Mouse (Mus musculus): ENCODE data around the gene Sohlh2.

Gene Sohlh2

GRCm38 (mm10) chr3:55206413-55206812 lies 24.6 kb downstream of the Sohlh2 start:
- peak; percentile 29 for DNase-seq (ENCODE audit: low read depth, low spot score)

DNA sequence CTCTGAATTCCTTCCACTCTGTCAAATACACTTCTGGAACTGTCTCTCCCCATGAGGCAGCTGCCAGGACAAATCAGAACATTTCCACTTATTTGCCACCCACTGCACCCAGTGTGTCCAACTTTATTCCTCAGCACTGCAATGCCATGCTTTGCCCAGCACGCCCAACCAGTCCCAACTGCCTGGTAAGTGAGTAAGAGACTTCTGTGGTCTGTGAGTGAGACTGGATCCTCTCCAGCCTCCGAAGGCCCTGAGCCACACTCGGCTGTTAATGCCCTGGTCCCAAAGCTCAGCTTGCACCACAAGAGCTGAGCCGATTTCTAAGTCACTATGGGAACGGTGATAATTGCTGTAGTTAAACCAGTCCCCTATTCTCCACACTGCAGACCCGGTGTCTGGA lies 25.8 kb downstream of the Sohlh2 start:
- no peak for DNase-seq (ENCODE audit: low read depth, low spot score)

GRCm38 (mm10) chr3:55212254-55212653 lies 30.4 kb downstream of the Sohlh2 start:
- no peak for DNase-seq (ENCODE audit: low read depth, low spot score)

DNA sequence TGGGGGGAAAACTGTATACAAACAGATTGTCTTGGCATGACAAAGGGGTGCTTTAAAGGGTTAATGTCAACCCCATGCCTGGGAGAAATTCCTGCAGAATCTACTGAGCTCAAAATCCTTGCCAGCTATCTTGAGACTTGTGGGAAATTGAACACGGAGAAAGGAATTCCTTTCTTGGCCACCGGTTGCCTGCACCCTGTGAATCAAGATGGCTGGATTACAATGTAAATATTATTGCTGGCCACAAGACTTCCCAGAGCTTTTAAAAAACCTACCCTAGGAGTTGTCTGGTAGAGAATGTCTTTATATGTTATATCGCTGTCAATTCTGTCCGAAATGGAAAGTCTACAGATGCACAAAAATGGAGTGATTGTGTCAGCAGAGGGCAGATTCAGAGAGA lies 32.0 kb downstream of the Sohlh2 start:
- no peak for DNase-seq (ENCODE audit: low read depth, low spot score)

- DNase-seq (ENCODE audit: low read depth, low spot score), result no peak
Measured at GRCm38 (mm10) chr3:55214413-55214812, 32.6 kb downstream of the Sohlh2 start.

- DNase-seq (ENCODE audit: low read depth, low spot score), result peak; percentile 25
Measured at GRCm38 (mm10) chr3:55222502-55222901, 40.7 kb downstream of the Sohlh2 start.

- no peak for DNase-seq (ENCODE audit: low read depth, low spot score)
Measured at GRCm38 (mm10) chr3:55223862-55224261, 42.0 kb downstream of the Sohlh2 start.

DNA sequence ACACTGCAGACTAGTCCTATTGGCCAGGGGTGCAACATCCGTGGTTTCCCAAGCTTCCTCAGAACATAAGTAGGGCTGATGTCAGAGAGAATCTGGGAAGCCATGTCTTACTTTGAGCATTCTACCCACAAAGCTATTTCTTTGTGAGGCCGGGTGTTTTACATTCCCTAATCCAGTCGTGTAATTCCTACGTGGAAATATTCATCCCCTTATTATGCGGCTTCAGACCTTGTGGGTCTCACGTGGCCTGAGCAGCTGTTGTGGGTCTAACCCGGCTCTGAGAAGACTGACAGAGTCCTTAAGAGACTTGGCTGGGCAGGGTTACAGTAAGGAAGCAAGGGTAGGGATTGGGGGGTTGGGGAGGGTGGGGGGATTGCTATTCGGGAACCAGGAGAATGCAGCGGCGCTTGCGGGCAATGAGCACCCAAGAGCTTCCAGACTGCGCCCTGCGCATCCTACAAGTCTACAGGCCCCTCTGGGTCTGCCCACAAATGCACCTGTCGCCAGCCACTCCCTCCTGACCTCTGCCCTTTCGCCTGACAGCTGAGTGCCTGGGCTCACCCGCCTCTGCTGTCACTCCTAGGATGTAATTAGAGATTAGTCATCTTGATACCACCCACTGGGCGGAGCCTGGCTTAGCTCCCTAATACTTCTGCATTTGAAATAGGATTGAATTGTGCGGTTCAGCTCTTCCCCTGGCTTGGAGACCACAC lies 44.8 kb downstream of the Sohlh2 start:
- DNase-seq (ENCODE audit: low read depth, low spot score), result peak; percentile 14

GRCm38 (mm10) chr3:55227214-55227581 lies 45.4 kb downstream of the Sohlh2 start:
- DNase-seq (ENCODE audit: low read depth, low spot score), result no peak

GRCm38 (mm10) chr3:55241730-55242421 lies 60.0 kb downstream of the Sohlh2 start, which contains the start of gene Dclk1:
TSS of gene Dclk1 (plus strand) at chr3:55242364.
- no peak for DNase-seq (ENCODE audit: low read depth, low spot score)

DNA sequence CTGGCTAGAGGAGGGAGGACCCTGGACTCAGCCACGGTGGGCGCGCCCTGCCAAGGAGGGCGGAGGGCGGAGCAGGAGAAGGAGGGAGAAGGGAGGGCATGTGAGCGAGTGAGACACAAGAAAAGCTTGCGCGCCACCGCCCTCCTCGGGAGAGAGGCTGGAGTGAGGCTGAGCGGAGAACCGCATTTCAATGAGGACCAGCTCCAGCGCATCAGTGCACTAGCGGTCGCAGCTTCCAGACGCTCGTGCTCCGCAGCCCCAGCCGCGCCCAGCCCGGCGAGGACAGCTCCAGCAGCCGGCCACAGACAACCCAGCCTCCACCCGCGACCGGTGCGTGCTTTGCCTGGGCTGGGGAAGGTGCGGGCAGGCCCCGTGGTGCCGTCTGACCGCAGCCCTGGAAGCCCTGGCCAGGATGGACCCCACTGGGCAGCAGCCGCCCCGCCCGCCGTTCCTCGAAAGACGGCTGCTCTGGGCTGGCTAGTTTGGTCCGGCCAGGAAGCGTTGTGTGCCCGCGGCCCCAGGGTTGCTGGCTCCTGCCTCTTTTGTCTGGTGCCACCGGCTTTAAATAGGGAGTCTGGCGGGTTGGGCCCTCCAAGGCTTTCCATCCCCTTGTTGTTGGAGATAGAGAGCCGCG lies 60.7 kb downstream of the Sohlh2 start:
- peak; percentile 70 for DNase-seq (ENCODE audit: low read depth, low spot score)

DNA sequence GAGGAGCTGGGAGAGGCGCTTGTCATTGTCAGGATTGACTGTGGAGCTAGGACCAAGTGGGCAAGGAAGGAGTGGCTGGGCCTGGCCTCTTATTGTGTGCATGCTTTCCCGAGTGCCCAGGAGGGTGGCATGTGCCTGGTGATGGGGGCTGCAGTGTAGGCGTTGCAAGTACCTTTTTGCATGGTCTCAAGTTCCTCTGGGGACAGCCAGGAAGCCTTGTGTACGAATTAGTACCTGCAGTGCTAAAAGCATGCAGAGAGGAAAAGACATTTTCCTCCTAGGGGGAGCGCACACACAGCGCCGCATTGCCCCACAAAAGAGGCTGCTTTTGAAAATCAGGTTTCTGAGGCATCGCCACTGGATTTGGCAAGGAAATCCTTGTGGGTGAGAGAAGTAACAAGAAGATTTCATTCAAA lies 61.2 kb downstream of the Sohlh2 start:
- no peak for DNase-seq (ENCODE audit: low read depth, low spot score)

- DNase-seq (ENCODE audit: low read depth, low spot score), result no peak
Measured at GRCm38 (mm10) chr3:55244087-55244486, 62.3 kb downstream of the Sohlh2 start.

DNA sequence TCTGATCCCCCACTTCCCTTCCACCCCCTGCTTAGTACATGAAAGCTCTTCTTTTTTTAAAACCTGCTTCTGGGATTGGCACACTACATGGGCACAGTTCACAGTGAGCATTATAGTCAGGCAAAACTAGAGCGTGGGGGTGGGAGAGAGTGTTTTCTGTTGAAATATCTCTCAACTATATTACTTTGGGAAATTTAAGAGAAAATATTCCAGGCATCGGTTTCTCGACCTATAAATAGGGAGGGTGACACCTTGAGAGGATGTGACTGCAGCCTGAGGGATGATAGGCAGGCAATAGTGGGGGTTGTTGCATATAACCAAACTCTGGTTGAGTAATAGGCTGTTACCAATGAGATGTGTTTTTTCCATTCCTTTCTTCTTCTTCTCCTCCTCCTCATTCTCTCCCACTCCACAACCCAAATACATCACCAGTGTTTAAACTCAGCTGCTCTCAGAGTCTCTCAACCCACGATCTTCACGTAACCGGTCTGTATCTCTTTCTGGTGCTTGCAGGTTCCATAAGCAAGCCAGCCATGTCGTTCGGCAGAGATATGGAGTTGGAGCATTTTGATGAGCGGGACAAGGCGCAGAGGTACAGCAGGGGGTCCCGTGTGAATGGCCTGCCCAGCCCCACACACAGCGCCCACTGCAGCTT lies 64.9 kb downstream of the Sohlh2 start:
- DNase-seq (ENCODE audit: low read depth, low spot score), result no peak

GRCm38 (mm10) chr3:55248048-55248447 lies 66.2 kb downstream of the Sohlh2 start:
- no peak for DNase-seq (ENCODE audit: low read depth, low spot score)

DNA sequence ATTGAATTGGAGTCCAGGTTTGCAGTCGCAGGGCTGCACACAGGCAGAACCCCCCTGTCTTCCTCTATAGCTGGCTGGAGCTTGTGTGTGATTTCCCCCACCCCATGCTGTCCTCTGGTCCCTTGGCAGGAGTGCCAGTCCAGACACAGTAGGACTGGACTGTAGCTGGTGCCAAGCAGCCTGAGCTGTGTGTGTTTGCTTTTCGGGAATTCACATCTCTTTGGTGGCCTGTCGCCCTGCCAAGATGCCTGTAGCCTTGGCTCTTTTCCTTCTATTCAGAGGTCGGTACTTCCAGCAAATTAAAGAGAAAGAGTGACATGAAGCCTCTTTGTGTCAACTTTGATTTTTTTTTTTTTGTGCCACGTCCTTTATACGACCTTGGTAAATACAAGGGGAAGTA lies 66.7 kb downstream of the Sohlh2 start:
- DNase-seq (ENCODE audit: low read depth, low spot score), result no peak

DNA sequence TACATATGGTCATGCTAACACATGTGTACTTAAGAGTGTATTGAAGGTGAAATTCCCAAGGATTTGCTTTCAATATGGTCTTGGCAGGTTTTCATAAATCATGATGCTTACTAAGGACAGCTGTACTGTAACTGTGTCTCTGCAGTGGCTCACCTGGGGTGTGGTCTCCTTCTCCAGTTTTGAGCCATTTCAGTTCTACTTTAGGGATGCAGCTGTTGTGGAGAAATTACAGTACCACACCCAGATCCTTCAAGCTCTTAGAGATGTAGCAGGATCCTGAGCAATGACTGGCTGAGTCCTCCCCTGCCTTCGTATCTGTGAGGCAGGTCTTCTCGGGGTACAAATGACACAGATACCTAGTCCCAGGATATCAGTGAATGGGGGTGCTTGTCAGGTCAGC lies 68.8 kb downstream of the Sohlh2 start:
- DNase-seq (ENCODE audit: low read depth, low spot score), result no peak

Measured in ES-CJ7 (cell line).